Mouse (Mus musculus): Measurements from ENCODE around the gene Znhit6. TPM values are rescaled to one million over a fixed set of nuclear protein-coding genes. Genes with fewer than 3 reads are reported as not detected.

Gene Znhit6
- polyA plus RNA-seq, 1 experiment from 2014 or later, result 21.1 TPM

DNA sequence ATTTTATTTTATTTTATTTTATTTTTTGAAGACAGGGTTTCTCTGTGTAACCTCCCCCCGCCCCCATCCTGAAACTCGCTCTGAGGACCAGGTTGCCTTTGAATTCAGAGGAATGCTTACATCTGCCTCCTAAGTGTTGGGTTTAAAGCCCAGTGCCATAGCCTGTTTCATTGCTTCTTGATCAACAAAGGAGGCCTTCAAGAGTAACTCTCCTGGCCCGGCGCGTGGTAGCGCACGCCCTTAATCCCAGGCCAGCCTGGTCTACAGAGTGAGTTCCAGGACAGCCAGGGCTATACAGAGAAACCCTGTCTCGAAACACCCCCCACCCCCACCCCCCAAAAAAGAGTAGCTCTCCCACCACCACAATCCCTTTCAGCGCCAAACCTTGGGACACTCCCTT lies 78.0 kb downstream of the Znhit6 start:
- peaks cover 39% of the 10 kb centered on the region for H3K4me1 ChIP-seq (replicated peaks)
- H3K4me3 ChIP-seq, result peak overlapping the region; percentile 78
- no peaks in the 10 kb centered on the region for H3K27me3 ChIP-seq
- peak overlapping the region; percentile 96 for H3K27ac ChIP-seq
- H3K36me3 ChIP-seq, result no peaks in the 10 kb centered on the region
- H3K9ac ChIP-seq, result no peak overlapping the region
- 76% methylated on average over 9 of the region's 9 CpGs for whole genome bisulfite sequencing
- H3K9me3 ChIP-seq (replicated peaks), result no peaks in the 10 kb centered on the region
- no peak for ATAC-seq (replicated peaks; ENCODE audit: insufficient number of reproducible peaks, insufficient read depth, low FRiP score, low read depth)
- H3K4me2 ChIP-seq, result peak overlapping the region; percentile 86

Other genes starting within 250 kb of the Znhit6 start
- 60.4 and 61.4 TPM in 2 replicates for gene Ccn1, start 73.8 kb downstream of the Znhit6 start, polyA plus RNA-seq (2015; fragmentation: Nextera tagmentation; extraction: Ambion mirVana)
- gene Ddah1, start 182.5 kb downstream of the Znhit6 start, polyA plus RNA-seq (2015; fragmentation: Nextera tagmentation; extraction: Ambion mirVana), result 21.0 and 25.4 TPM in 2 replicates